Mouse (Mus musculus) cerebellum, adult 2 months (tissue): ENCODE data around the gene Carm1. TPM values are rescaled to one million over a fixed set of nuclear protein-coding genes. Genes with fewer than 3 reads are reported as not detected.
A peak's percentile ranks its signal among the peaks of the same experiment; 100 is the strongest.
"Not testable (repeated sequence)": the region's sequence is repeated elsewhere in the genome, so short reads cannot be mapped to it uniquely, and the experiment has no call there.

Experiments
- DNase-seq, 2 experiments: peaks; one replicate each; pipeline ENCODE4 v3.0.0; 2021
- H3K27ac ChIP-seq: fragments of 200-500 bp; 2 replicates; pipeline ENCODE4 v1.5.1; 2012; ENCODE audit warnings: low read length, control low read depth, inconsistent platforms; ENCODE audit not compliant: insufficient read depth
- H3K27me3 ChIP-seq: fragments of 200-500 bp; 2 replicates; pipeline ENCODE4 v1.6.1; 2012; ENCODE audit warnings: inconsistent platforms, mild to moderate bottlenecking, low read length, moderate library complexity; ENCODE audit not compliant: control insufficient read depth, insufficient read depth
- H3K4me1 ChIP-seq: fragments of 200-500 bp; 2 replicates; pipeline ENCODE4 v1.6.1; 2011; ENCODE audit warnings: low read length; ENCODE audit not compliant: control insufficient read depth, insufficient read depth
- H3K4me3 ChIP-seq: fragments of 200-500 bp; replicated peaks from 2 replicates; pipeline ENCODE3; 2011; ENCODE audit warnings: mild to moderate bottlenecking, low read depth, low read length, control low read depth; ENCODE audit not compliant: insufficient read depth
- CTCF ChIP-seq: fragments of 200-500 bp; IDR thresholded peaks from 2 replicates; pipeline ENCODE4 v1.5.1; 2011; ENCODE audit warnings: low read depth, mild to moderate bottlenecking, control low read depth, low read length, moderate library complexity, borderline replicate concordance; ENCODE audit not compliant: insufficient read depth
- POLR2A ChIP-seq: fragments of 200-500 bp; IDR thresholded peaks from 2 replicates; pipeline ENCODE4 v1.6.1; 2011; ENCODE audit warnings: low read length, control low read depth, borderline replicate concordance; ENCODE audit not compliant: insufficient read depth
- WGBS: fragments of 180-500 bp; shearing (Covaris S2); methylation state at CpG from one replicate; pipeline ENCODE4 v1.1.7; 2018; 5-methylcytosine and 5-hydroxymethylcytosine counted together
- polyA plus RNA-seq: library from polyadenylated mRNA; depleted of rRNA; stranded (reverse); fragments of >200 nt; gene quantifications from 2 replicates; pipeline ENCODE4 v1.2.3, GENCODE M21; 2012

Carm1 gene
- polyA plus RNA-seq, 1 experiment: 51.0 TPM

- Histone ChIP-seq H3K4me1 (peaks cover 8% of the 10 kb centered on the region; the same call in 1 of the 2 replicates), H3K27ac (no peak overlapping the region), H3K27me3 (no peaks in the 10 kb centered on the region), H3K4me3 (no peak overlapping the region)
- 74% methylated on average over 8 of the region's 8 CpGs for WGBS
- DNase-seq: no peak
- no peak for TF ChIP-seq POLR2A
- no peak for TF ChIP-seq CTCF
These were observed 41.7 kb downstream of the Carm1 start for GRCm38 (mm10) chr9:21588350-21588749.

- Histone ChIP-seq H3K4me1 (peaks cover 8% of the 10 kb centered on the region; the same call in 1 of the 2 replicates), H3K4me3 (no peak overlapping the region), H3K27ac (no peak overlapping the region), H3K27me3 (no peaks in the 10 kb centered on the region)
- no peak for DNase-seq
- WGBS: 69% methylated on average over 5 of the region's 5 CpGs
- TF ChIP-seq CTCF (no peak), POLR2A (no peak)
These were observed 42.8 kb downstream of the Carm1 start for GRCm38 (mm10) chr9:21589538-21589937.

GRCm38 (mm10) chr9:21591127-21591830 lies 44.6 kb downstream of the Carm1 start:
- Histone ChIP-seq H3K4me3 (no peak overlapping the region), H3K4me1 (peaks cover 8% of the 10 kb centered on the region; the same call in 1 of the 2 replicates), H3K27ac (no peak overlapping the region), H3K27me3 (no peaks in the 10 kb centered on the region)
- no peak for DNase-seq
- 68% methylated on average over 6 of the region's 6 CpGs for WGBS
- TF ChIP-seq POLR2A (no peak), CTCF (no peak)

- Histone ChIP-seq H3K4me1 (peaks cover 8% of the 10 kb centered on the region; the same call in 1 of the 2 replicates), H3K27ac (peak overlapping the region; percentile 68), H3K27me3 (no peaks in the 10 kb centered on the region), H3K4me3 (peak overlapping the region; percentile 93)
- TF ChIP-seq CTCF (no peak), POLR2A (no peak)
- DNase-seq: peak in 1 of 2 experiments; percentile 41
- 9% methylated on average over 17 of the region's 17 CpGs for WGBS
These were observed 45.4 kb downstream of the Carm1 start for GRCm38 (mm10) chr9:21591831-21592702.

DNA sequence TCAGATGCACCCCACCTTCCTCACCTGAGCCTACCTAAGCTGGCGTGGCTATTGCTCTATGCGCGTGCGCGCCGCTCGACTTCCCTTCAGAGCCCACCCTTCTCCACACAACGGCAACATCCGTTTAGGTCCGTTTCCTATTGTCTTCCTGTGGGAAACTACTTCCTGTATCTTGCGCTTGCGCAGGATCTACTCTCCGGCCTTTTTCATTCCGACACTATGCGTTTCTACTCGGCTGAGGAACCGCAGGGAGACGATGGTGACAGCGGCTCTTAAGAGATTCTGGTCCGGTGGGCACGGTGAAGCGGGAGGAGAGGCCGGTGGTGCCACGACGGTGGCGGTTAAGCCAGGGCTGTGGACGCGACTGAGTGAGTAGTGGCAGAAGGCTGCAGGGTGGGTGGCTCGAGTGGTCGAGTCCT lies 46.0 kb downstream of the Carm1 start, which contains the start of the genes Timm29 and Yipf2:
Timm29 (plus strand) TSS at position 20 of the 419 bp plus-strand sequence.
Yipf2 (minus strand) TSS at position 126 of the 419 bp plus-strand sequence.
- Histone ChIP-seq H3K27me3 (no peaks in the 10 kb centered on the region), H3K4me1 (peaks cover 8% of the 10 kb centered on the region; the same call in 1 of the 2 replicates), H3K4me3 (peak within 1 kb of the TSS; percentile 93), H3K27ac (peak within 1 kb of the TSS; percentile 68)
- WGBS: under 1% methylated on average over 30 of the region's 30 CpGs
- TF ChIP-seq CTCF: no peak
- peak; percentile 94 for TF ChIP-seq POLR2A
- DNase-seq: peak; percentile 94 to 96

GRCm38 (mm10) chr9:21593122-21593721 lies 46.5 kb downstream of the Carm1 start:
- TF ChIP-seq POLR2A (no peak), CTCF (no peak)
- peak in 1 of 2 experiments; percentile 59 for DNase-seq
- Histone ChIP-seq H3K27ac (peak overlapping the region; percentile 30), H3K4me1 (peaks cover 8% of the 10 kb centered on the region; the same call in 1 of the 2 replicates), H3K27me3 (no peaks in the 10 kb centered on the region), H3K4me3 (peak overlapping the region; percentile 93)
- WGBS: under 1% methylated on average over 69 of the region's 69 CpGs

DNA sequence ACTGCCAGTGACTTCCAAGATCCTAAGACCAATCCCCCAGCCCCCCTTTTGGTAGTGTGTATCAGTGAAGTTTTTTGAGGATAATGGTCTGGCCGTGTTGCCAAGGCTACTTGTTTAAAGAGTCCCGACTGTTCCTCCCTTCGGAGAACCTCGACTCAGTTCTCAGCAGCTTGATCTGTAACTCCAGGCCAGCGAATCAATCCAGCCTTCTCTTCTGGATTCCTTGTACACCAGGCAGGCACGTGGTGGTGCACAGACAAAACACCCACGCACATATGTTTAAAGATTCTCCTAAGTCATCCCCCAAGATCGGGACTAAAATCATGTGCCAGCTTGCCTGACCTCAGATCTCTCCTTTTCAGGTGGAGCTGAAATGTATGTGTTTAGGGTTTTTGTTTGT lies 47.7 kb downstream of the Carm1 start:
- not testable (repeated sequence) for H3K27ac ChIP-seq, H3K4me3 ChIP-seq, H3K27me3 ChIP-seq, H3K4me1 ChIP-seq, DNase-seq
- WGBS: 64% methylated on average over 8 of the region's 8 CpGs

DNA sequence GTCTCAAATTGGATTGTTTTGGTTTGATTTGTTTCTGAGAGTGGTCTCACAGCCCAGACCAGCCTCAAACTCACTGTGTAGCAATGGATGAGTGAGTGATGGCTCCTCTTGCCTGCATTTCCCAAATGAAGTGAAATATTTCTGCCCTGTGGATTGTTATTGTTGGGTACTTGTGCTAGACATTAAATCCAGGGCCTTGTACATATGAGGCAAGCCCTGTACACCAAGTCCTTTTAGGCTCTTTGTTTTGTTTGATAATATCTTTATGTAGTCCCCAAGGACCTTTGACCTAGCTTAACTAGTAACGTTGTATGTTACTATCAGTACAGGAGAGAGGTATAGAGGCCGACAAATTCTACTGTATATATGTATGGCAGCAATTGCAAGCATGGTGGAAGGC lies 48.1 kb downstream of the Carm1 start:
- peaks cover 8% of the 10 kb centered on the region; the same call in 1 of the 2 replicates for H3K4me1 ChIP-seq
- no peak overlapping the region for H3K4me3 ChIP-seq
- no peaks in the 10 kb centered on the region for H3K27me3 ChIP-seq
- H3K27ac ChIP-seq: no peak overlapping the region
- no peak for TF ChIP-seq CTCF
- no peak for TF ChIP-seq POLR2A
- 82% methylated on average over 2 of the region's 2 CpGs for WGBS
- DNase-seq: no peak
